Mouse (Mus musculus): ENCODE data around the gene Nipa1. TPM values are rescaled to one million over a fixed set of nuclear protein-coding genes. Genes with fewer than 3 reads are reported as not detected.

The Nipa1 gene
- polyA plus RNA-seq, 1 experiment from 2014 or later: 19.2 TPM

- peak within 1 kb of the TSS; percentile 90 for H3K9ac ChIP-seq
- H3K4me2 ChIP-seq (replicated peaks): peak within 1 kb of the TSS; percentile 69
- H3K27me3 ChIP-seq: no peaks in the 10 kb centered on the region
- H3K4me1 ChIP-seq: peaks cover 16% of the 10 kb centered on the region
- no peaks in the 10 kb centered on the region for H3K9me3 ChIP-seq (replicated peaks)
- under 1% methylated on average over 69 of the region's 70 CpGs for WGBS
- peak within 1 kb of the TSS; percentile 92 for H3K27ac ChIP-seq
- peak; percentile 99 for ATAC-seq (ENCODE audit: low FRiP score)
- no peaks in the 10 kb centered on the region for H3K36me3 ChIP-seq
- H3K4me3 ChIP-seq: peak within 1 kb of the TSS; percentile 94
Observed at GRCm38 (mm10) chr7:55962004-55962908, 57.5 kb downstream of the Nipa1 start, which contains the start of gene Nipa2. Nipa2 (minus strand) TSS chr7:55962476.

GRCm38 (mm10) chr7:55960506-55960905 is 59.2 kb downstream of the Nipa1 start:
- 94% methylated on average over 1 of the region's 1 CpGs for WGBS
- H3K4me2 ChIP-seq (replicated peaks): no peak overlapping the region
- no peak overlapping the region for H3K27ac ChIP-seq
- H3K4me3 ChIP-seq: no peak overlapping the region
- H3K9ac ChIP-seq: no peak overlapping the region
- peaks cover 13% of the 10 kb centered on the region for H3K4me1 ChIP-seq
- H3K9me3 ChIP-seq (replicated peaks): no peaks in the 10 kb centered on the region
- no peaks in the 10 kb centered on the region for H3K36me3 ChIP-seq
- no peaks in the 10 kb centered on the region for H3K27me3 ChIP-seq
- ATAC-seq (ENCODE audit: low FRiP score): no peak

- H3K27ac ChIP-seq: no peak overlapping the region
- H3K36me3 ChIP-seq: 0 out of 2 replicates have a peak, but pooled peaks cover 3% of the 10 kb centered on the region
- no peak overlapping the region for H3K9ac ChIP-seq
- 96% methylated on average over 3 of the region's 3 CpGs for WGBS
- no peak overlapping the region for H3K4me2 ChIP-seq (replicated peaks)
- H3K4me1 ChIP-seq: peaks cover 13% of the 10 kb centered on the region
- no peaks in the 10 kb centered on the region for H3K27me3 ChIP-seq
- H3K9me3 ChIP-seq (replicated peaks): no peaks in the 10 kb centered on the region
- no peak for ATAC-seq (ENCODE audit: low FRiP score)
- H3K4me3 ChIP-seq: no peak overlapping the region
Observed at GRCm38 (mm10) chr7:55959801-55960200, 60.0 kb downstream of the Nipa1 start.

GRCm38 (mm10) chr7:55957916-55958315 is 61.8 kb downstream of the Nipa1 start:
- WGBS: 95% methylated on average over 4 of the region's 4 CpGs
- H3K27me3 ChIP-seq: no peaks in the 10 kb centered on the region
- ATAC-seq (ENCODE audit: low FRiP score): no peak
- no peak overlapping the region for H3K4me3 ChIP-seq
- H3K4me1 ChIP-seq: peaks cover 8% of the 10 kb centered on the region
- no peaks in the 10 kb centered on the region for H3K9me3 ChIP-seq (replicated peaks)
- H3K9ac ChIP-seq: no peak overlapping the region
- H3K27ac ChIP-seq: no peak overlapping the region
- no peak overlapping the region for H3K4me2 ChIP-seq (replicated peaks)
- H3K36me3 ChIP-seq: peaks cover 10% of the 10 kb centered on the region; the same call in 1 of the 2 replicates

GRCm38 (mm10) chr7:55957178-55957577 is 62.6 kb downstream of the Nipa1 start:
- WGBS: 96% methylated on average over 3 of the region's 3 CpGs
- Histone ChIP-seq H3K27me3 (no peaks in the 10 kb centered on the region), H3K4me1 (peaks cover 6% of the 10 kb centered on the region; the same call in 1 of the 2 replicates), H3K4me3 (no peak overlapping the region), H3K36me3 (peaks cover 10% of the 10 kb centered on the region; the same call in 1 of the 2 replicates), H3K27ac (no peak overlapping the region), H3K9me3 (replicated peaks) (no peaks in the 10 kb centered on the region), H3K9ac (no peak overlapping the region), H3K4me2 (replicated peaks) (no peak overlapping the region)
- no peak for ATAC-seq (ENCODE audit: low FRiP score)

- Histone ChIP-seq H3K4me3 (no peak overlapping the region), H3K27ac (no peak overlapping the region), H3K36me3 (peaks cover 10% of the 10 kb centered on the region; the same call in 1 of the 2 replicates), H3K9ac (no peak overlapping the region), H3K4me2 (replicated peaks) (no peak overlapping the region), H3K4me1 (peaks cover 5% of the 10 kb centered on the region; the same call in 1 of the 2 replicates), H3K27me3 (no peaks in the 10 kb centered on the region), H3K9me3 (replicated peaks) (no peaks in the 10 kb centered on the region)
- no peak for ATAC-seq (ENCODE audit: low FRiP score)
- 95% methylated on average over 2 of the region's 2 CpGs for WGBS
Observed at GRCm38 (mm10) chr7:55956054-55956453, 63.7 kb downstream of the Nipa1 start.

- H3K27me3 ChIP-seq: no peaks in the 10 kb centered on the region
- H3K4me3 ChIP-seq: no peak overlapping the region
- no peaks in the 10 kb centered on the region for H3K4me1 ChIP-seq
- no peak overlapping the region for H3K9ac ChIP-seq
- no peaks in the 10 kb centered on the region for H3K9me3 ChIP-seq (replicated peaks)
- H3K4me2 ChIP-seq (replicated peaks): no peak overlapping the region
- ATAC-seq (ENCODE audit: low FRiP score): no peak
- 94% methylated on average over 4 of the region's 4 CpGs for WGBS
- no peak overlapping the region for H3K27ac ChIP-seq
- no peaks in the 10 kb centered on the region for H3K36me3 ChIP-seq
Observed at GRCm38 (mm10) chr7:55938341-55938740, 81.4 kb downstream of the Nipa1 start.

- Histone ChIP-seq H3K4me3 (no peak overlapping the region), H3K9me3 (replicated peaks) (no peaks in the 10 kb centered on the region), H3K27me3 (no peaks in the 10 kb centered on the region), H3K36me3 (peaks cover 11% of the 10 kb centered on the region), H3K9ac (no peak overlapping the region), H3K27ac (no peak overlapping the region), H3K4me1 (no peaks in the 10 kb centered on the region), H3K4me2 (replicated peaks) (no peak overlapping the region)
- WGBS: 96% methylated on average over 2 of the region's 2 CpGs
- no peak for ATAC-seq (ENCODE audit: low FRiP score)
Observed at GRCm38 (mm10) chr7:55935025-55935424, 84.7 kb downstream of the Nipa1 start.

GRCm38 (mm10) chr7:55928649-55929048 is 91.1 kb downstream of the Nipa1 start:
- Histone ChIP-seq H3K27me3 (no peaks in the 10 kb centered on the region), H3K36me3 (peaks cover 46% of the 10 kb centered on the region), H3K9ac (no peak overlapping the region), H3K4me3 (no peak overlapping the region), H3K9me3 (replicated peaks) (no peaks in the 10 kb centered on the region), H3K4me1 (no peaks in the 10 kb centered on the region), H3K27ac (no peak overlapping the region), H3K4me2 (replicated peaks) (no peak overlapping the region)
- ATAC-seq (ENCODE audit: low FRiP score): no peak
- WGBS: 87% methylated on average over 2 of the region's 2 CpGs

Other genes starting within 250 kb of the Nipa1 start
- 40.7 and 42.8 TPM in 2 replicates for gene Tubgcp5, start 225.8 kb downstream of the Nipa1 start, polyA plus RNA-seq (2016; fragmentation: Nextera tagmentation; extraction: Ambion mirVana)
- 81.3 and 83.7 TPM in 2 replicates for gene Cyfip1, start 178.2 kb downstream of the Nipa1 start, polyA plus RNA-seq (2016; fragmentation: Nextera tagmentation; extraction: Ambion mirVana)
- 45.5 and 47.0 TPM in 2 replicates for gene Nipa2, start 57.5 kb downstream of the Nipa1 start, polyA plus RNA-seq (2016; fragmentation: Nextera tagmentation; extraction: Ambion mirVana)
- gene Herc2, start 30.2 kb upstream of the Nipa1 start, polyA plus RNA-seq (2016; fragmentation: Nextera tagmentation; extraction: Ambion mirVana): 36.8 and 42.0 TPM in 2 replicates
- gene Oca2, start 219.8 kb upstream of the Nipa1 start, polyA plus RNA-seq (2016; fragmentation: Nextera tagmentation; extraction: Ambion mirVana): 0.26 and 0.51 TPM in 2 replicates

Data from hindbrain, embryonic 12.5 days (tissue).